Mouse (Mus musculus) hindbrain, embryonic 10.5 days (tissue): ENCODE results near the gene Zbtb12. TPM values are rescaled to one million over a fixed set of nuclear protein-coding genes. Genes with fewer than 3 reads are reported as not detected.
A peak's percentile ranks its signal among the peaks of the same experiment; 100 is the strongest.

Experiments used
- DNase-seq: peaks from one replicate; pipeline ENCODE4 v3.0.0-alpha.2; 2017; ENCODE audit warnings: low spot score
- H3K27ac ChIP-seq: fragments of 300-500 bp; sonication (generic); 2 replicates; pipeline ENCODE4 v1.5.1; 2016; ENCODE audit warnings: mild to moderate bottlenecking, moderate library complexity
- H3K27me3 ChIP-seq: fragments of 300-500 bp; sonication (generic); 2 replicates; pipeline ENCODE4 v1.6.1; 2016; ENCODE audit warnings: mild to moderate bottlenecking; ENCODE audit not compliant: poor library complexity, insufficient read depth, severe bottlenecking
- H3K36me3 ChIP-seq: fragments of 300-500 bp; sonication (generic); 2 replicates; pipeline ENCODE4 v1.6.1; 2016; ENCODE audit warnings: mild to moderate bottlenecking, moderate library complexity
- H3K4me1 ChIP-seq: fragments of 300-500 bp; sonication (generic); replicated peaks from 2 replicates; pipeline ENCODE4 v1.6.1; 2016; ENCODE audit warnings: mild to moderate bottlenecking
- H3K4me3 ChIP-seq: fragments of 300-500 bp; sonication (generic); 2 replicates; pipeline ENCODE4 v1.5.1; 2016; ENCODE audit warnings: mild to moderate bottlenecking, moderate library complexity
- H3K9me3 ChIP-seq: fragments of 300-500 bp; sonication (generic); 2 replicates; pipeline ENCODE4 v1.6.1; 2016; ENCODE audit warnings: mild to moderate bottlenecking, moderate library complexity
- WGBS: fragments of 180-500 bp; shearing (Covaris S2); methylation state at CpG from one replicate; pipeline ENCODE4 v1.1.7; 2016; 5-methylcytosine and 5-hydroxymethylcytosine counted together
- polyA plus RNA-seq: library from polyadenylated mRNA; unstranded; fragments of >200 nt; fragmentation: Nextera tagmentation; extraction: Ambion mirVana; gene quantifications from 2 replicates; pipeline ENCODE4 v1.2.1, GENCODE M21; 2016

Zbtb12 gene
- polyA plus RNA-seq, 1 experiment from 2014 or later = 5.2 TPM

DNA sequence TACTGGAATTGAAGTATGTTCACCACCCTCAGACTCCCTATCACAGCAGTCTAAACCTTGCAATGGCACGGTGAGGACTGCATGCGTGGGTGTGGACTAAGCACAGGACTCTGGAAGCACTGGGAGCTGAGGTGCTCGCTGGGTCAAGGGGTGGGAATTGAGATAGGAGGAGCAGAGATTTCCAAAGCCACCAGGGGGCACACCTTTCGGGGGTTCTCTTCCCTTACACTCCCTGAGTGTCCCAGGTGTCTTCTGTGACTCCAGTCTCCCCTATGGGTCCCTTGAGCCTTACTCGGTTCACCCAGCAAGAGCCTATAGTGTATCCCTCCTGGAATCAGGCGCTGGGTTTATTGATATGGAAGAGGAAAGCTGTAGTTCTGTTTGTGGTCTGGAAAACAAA lies 43.7 kb downstream of the Zbtb12 start:
- Histone ChIP-seq H3K27me3 (no peaks in the 10 kb centered on the region), H3K36me3 (no peaks in the 10 kb centered on the region), H3K4me1 (no peaks in the 10 kb centered on the region), H3K4me3 (peak overlapping the region; percentile 2; the same call in 1 of the 2 replicates), H3K9me3 (no peaks in the 10 kb centered on the region), H3K27ac (no peak overlapping the region)
- DNase-seq = no peak
- WGBS = 51% methylated on average over 6 of the region's 6 CpGs

DNA sequence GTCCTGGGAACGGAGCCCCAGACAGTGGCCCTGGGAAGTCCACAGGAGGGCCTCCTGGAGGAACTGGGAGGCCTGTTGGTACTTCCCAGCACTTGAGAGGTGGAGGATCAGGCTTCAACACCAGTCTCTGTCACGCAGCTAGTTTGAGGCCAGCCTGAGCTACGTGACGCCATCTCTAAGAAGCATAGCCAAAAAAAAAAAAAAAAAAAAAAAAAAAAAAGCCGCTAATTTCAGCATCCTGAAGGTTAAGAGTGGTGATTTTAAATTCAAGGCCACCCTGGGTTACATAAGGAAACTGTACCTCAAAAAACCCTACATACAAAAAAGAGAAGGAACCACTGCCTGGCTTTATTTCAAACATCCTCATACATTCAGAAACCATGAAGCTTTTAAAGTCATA lies 45.0 kb downstream of the Zbtb12 start:
- H3K27ac ChIP-seq = no peak overlapping the region
- H3K36me3 ChIP-seq = no peaks in the 10 kb centered on the region
- H3K27me3 ChIP-seq = no peaks in the 10 kb centered on the region
- H3K9me3 ChIP-seq = no peaks in the 10 kb centered on the region
- no peaks in the 10 kb centered on the region for H3K4me1 ChIP-seq
- WGBS = 73% methylated on average over 5 of the region's 5 CpGs
- no peak overlapping the region for H3K4me3 ChIP-seq
- DNase-seq = no peak

DNA sequence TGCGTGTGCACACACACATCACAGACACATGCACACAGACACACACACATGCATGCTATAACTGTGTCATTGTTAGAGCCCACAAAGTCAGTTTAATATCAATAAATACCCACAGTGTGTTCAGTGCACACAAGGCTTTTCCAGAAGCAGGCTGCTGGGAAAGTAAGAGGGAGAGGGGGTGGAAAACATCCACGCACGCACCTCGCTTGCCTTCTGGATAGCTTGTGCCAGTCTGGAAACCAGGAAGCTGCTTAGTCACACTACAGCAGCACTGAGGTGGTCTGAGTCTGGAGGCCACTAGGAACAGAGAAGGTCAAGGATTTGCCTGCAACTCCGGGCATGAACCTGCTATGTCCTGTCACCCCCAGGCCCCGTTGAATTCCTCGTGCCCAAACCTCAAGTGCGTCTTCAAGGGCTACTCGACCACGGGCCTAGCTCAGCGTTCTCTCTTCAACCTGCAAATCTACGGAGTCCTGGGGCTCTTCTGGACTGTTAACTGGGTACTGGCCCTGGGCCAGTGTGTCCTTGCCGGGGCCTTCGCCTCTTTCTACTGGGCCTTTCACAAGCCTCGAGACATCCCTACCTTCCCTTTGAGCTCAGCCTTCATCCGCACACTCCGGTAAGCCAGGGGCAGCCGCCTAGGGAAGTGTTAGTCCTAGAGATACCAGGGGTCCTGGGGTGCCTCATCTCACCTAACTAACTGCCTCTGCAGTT lies 48.2 kb downstream of the Zbtb12 start:
- Histone ChIP-seq H3K9me3 (no peaks in the 10 kb centered on the region), H3K27ac (no peak overlapping the region), H3K36me3 (no peaks in the 10 kb centered on the region), H3K4me1 (peaks cover 14% of the 10 kb centered on the region), H3K27me3 (no peaks in the 10 kb centered on the region), H3K4me3 (no peak overlapping the region)
- no peak for DNase-seq
- WGBS = 88% methylated on average over 18 of the region's 18 CpGs

DNA sequence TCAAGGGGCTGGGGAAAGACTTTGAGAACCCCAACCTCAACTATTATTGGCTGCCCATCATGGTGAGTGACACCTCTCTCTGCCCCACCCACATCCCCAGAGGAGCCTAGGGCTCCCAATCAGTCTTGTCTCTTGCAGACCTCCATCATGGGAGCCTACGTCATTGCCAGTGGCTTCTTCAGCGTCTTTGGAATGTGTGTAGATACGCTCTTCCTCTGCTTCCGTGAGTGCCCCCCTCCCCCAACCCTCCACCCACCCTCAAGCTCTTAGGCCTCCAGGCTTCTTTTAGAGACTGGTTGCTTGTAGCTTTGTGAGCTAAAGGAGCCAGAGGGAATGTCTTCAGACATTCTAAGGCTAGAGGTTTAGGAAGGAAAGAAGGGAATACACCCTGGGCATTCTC lies 49.6 kb downstream of the Zbtb12 start:
- 78% methylated on average over 4 of the region's 4 CpGs for WGBS
- Histone ChIP-seq H3K9me3 (no peaks in the 10 kb centered on the region), H3K27ac (no peak overlapping the region), H3K4me3 (no peak overlapping the region), H3K27me3 (no peaks in the 10 kb centered on the region), H3K36me3 (no peaks in the 10 kb centered on the region), H3K4me1 (peaks cover 16% of the 10 kb centered on the region)
- DNase-seq = no peak

- Histone ChIP-seq H3K4me3 (peak within 1 kb of the TSS; percentile 68), H3K27ac (peak within 1 kb of the TSS; percentile 86), H3K4me1 (peaks cover 31% of the 10 kb centered on the region), H3K36me3 (peaks cover 15% of the 10 kb centered on the region), H3K27me3 (no peaks in the 10 kb centered on the region), H3K9me3 (no peaks in the 10 kb centered on the region)
- DNase-seq = peak; percentile 98
- under 1% methylated on average over 38 of the region's 38 CpGs for WGBS
Observed at GRCm38 (mm10) chr17:34931061-34931734, 51.9 kb downstream of the Zbtb12 start, which contains the start of gene Neu1. TSS of gene Neu1 (plus strand) at chr17:34931253.

- 17% methylated on average over 14 of the region's 14 CpGs for WGBS
- peak; percentile 28 for DNase-seq
- Histone ChIP-seq H3K27me3 (no peaks in the 10 kb centered on the region), H3K4me1 (peaks cover 31% of the 10 kb centered on the region), H3K9me3 (no peaks in the 10 kb centered on the region), H3K27ac (peak overlapping the region; percentile 86), H3K4me3 (peak overlapping the region; percentile 68), H3K36me3 (peaks cover 15% of the 10 kb centered on the region)
Observed at GRCm38 (mm10) chr17:34931735-34932098, 52.4 kb downstream of the Zbtb12 start.

DNA sequence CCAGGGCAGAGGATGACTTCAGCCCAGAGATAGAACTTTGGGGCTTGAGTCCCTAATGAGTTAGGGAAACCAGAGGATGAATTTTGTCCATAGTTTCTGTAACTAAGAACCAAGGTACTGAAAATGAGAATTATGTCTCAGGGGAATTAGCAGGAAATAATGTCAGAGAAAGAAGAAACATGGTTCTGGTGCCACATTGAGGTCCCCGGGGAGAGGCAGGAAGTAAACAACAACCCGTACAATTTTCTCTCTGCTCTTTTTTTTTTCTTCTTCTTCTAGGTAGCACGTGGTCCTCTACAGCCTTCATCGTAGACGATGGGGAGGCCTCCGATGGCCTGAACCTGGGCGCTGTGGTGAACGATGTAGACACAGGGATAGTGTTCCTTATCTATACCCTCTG lies 53.0 kb downstream of the Zbtb12 start:
- DNase-seq = no peak
- Histone ChIP-seq H3K27me3 (no peaks in the 10 kb centered on the region), H3K27ac (no peak overlapping the region), H3K36me3 (peaks cover 15% of the 10 kb centered on the region), H3K4me3 (peak overlapping the region; percentile 68), H3K4me1 (peaks cover 31% of the 10 kb centered on the region), H3K9me3 (no peaks in the 10 kb centered on the region)
- WGBS = 90% methylated on average over 8 of the region's 8 CpGs

- Histone ChIP-seq H3K27me3 (no peaks in the 10 kb centered on the region), H3K9me3 (no peaks in the 10 kb centered on the region), H3K27ac (peak overlapping the region; percentile 43; the same call in 1 of the 2 replicates), H3K4me1 (peaks cover 31% of the 10 kb centered on the region), H3K4me3 (peak overlapping the region; percentile 16; the same call in 1 of the 2 replicates), H3K36me3 (peaks cover 15% of the 10 kb centered on the region)
- WGBS = 60% methylated on average over 24 of the region's 24 CpGs
- no peak for DNase-seq
Observed at GRCm38 (mm10) chr17:34934031-34934430, 54.7 kb downstream of the Zbtb12 start.

GRCm38 (mm10) chr17:34934830-34935229 lies 55.5 kb downstream of the Zbtb12 start:
- Histone ChIP-seq H3K36me3 (peaks cover 15% of the 10 kb centered on the region), H3K27me3 (no peaks in the 10 kb centered on the region), H3K9me3 (no peaks in the 10 kb centered on the region), H3K27ac (peak overlapping the region; percentile 43; the same call in 1 of the 2 replicates), H3K4me1 (peaks cover 31% of the 10 kb centered on the region), H3K4me3 (peak overlapping the region; percentile 16; the same call in 1 of the 2 replicates)
- DNase-seq = no peak
- 48% methylated on average over 8 of the region's 8 CpGs for WGBS

GRCm38 (mm10) chr17:34937960-34938505 lies 58.8 kb downstream of the Zbtb12 start:
- no peak for DNase-seq
- H3K9me3 ChIP-seq = no peaks in the 10 kb centered on the region
- no peaks in the 10 kb centered on the region for H3K27me3 ChIP-seq
- H3K27ac ChIP-seq = no peak overlapping the region
- no peak overlapping the region for H3K4me3 ChIP-seq
- peaks cover 15% of the 10 kb centered on the region for H3K36me3 ChIP-seq
- WGBS = 85% methylated on average over 6 of the region's 6 CpGs
- peaks cover 26% of the 10 kb centered on the region for H3K4me1 ChIP-seq

DNA sequence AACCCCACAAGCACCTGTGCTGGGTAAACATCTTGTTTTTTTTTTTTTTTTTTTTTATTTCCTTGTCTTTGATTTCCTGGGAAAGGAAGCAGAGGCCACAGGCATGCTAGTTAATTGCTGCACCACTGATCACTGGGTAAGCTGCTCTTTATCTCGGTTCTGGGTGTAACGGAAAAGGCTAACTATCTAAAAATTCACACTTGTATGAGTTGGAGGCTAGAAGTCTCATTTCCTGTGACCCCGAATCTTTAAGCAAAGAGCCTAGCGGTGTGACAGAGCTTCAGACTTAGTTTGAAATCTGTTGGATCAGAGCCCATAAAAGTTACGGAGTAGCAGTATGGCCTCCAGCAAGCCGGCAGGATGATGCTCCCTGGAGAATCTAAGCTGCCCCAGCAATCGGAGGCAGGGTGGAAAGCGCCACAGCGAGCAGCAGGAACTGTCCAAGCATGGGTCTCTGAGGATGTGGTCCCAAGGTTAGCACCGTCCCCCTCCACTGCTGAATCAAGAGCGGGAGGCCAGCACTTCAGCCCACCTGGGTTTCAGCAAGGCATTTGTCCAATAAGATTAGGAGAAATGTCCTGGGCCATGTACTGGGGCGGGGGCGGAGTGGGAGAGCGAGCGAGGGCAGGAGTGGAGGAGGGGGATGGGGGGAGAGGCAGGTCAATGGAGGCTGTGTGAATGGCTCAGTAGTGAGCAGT lies 62.2 kb downstream of the Zbtb12 start:
- H3K4me3 ChIP-seq = peak overlapping the region; percentile 46
- no peaks in the 10 kb centered on the region for H3K36me3 ChIP-seq
- peak; percentile 52 for DNase-seq
- 10% methylated on average over 15 of the region's 15 CpGs for WGBS
- peaks cover 8% of the 10 kb centered on the region for H3K4me1 ChIP-seq
- H3K27ac ChIP-seq = peak overlapping the region; percentile 86
- no peaks in the 10 kb centered on the region for H3K27me3 ChIP-seq
- no peaks in the 10 kb centered on the region for H3K9me3 ChIP-seq

GRCm38 (mm10) chr17:34943128-34943815 lies 64.0 kb downstream of the Zbtb12 start:
- no peak overlapping the region for H3K27ac ChIP-seq
- DNase-seq = no peak
- no peak overlapping the region for H3K4me3 ChIP-seq
- H3K36me3 ChIP-seq = no peaks in the 10 kb centered on the region
- peaks cover 8% of the 10 kb centered on the region for H3K4me1 ChIP-seq
- WGBS = 87% methylated on average over 4 of the region's 4 CpGs
- no peaks in the 10 kb centered on the region for H3K9me3 ChIP-seq
- H3K27me3 ChIP-seq = no peaks in the 10 kb centered on the region
